Mouse (Mus musculus): ENCODE data around the gene Amt. TPM values are rescaled to one million over a fixed set of nuclear protein-coding genes. Genes with fewer than 3 reads are reported as not detected.
"Not testable (repeated sequence)": the region's sequence is repeated elsewhere in the genome, so short reads cannot be mapped to it uniquely, and the experiment has no call there.

Amt gene
- polyA plus RNA-seq, 1 experiment from 2014 or later = 10.9 TPM

GRCm38 (mm10) chr9:108287526-108288238 lies 9.0 kb upstream of the Amt start:
- WGBS = 76% methylated on average over 6 of the region's 6 CpGs
- H3K4me3 ChIP-seq = not testable (repeated sequence)

DNA sequence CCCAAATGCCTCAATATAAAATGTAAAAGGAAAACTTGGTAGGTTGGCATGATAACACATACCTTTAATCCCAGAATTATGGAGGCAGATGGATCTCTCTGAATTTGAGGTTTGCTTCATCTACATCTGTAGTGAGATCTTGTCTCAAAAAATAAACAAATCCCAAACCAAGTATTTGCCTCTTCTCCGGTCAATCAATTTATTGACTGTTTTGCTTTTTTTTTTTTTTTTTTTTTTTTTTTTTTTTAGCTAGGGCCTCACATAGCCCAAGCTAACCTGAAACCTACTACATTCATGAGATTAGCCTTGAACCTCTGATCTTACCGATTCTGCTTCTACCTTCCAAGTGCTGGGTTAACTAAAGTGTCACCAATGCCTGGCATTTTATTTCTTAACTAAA lies 7.3 kb upstream of the Amt start:
- Histone ChIP-seq H3K9ac (peak overlapping the region; percentile 81; the same call in 1 of the 2 replicates), H3K27me3 (replicated peaks) (no peaks in the 10 kb centered on the region), H3K9me3 (no peaks in the 10 kb centered on the region), H3K4me2 (peak overlapping the region; percentile 72), H3K4me1 (peaks cover 8% of the 10 kb centered on the region), H3K4me3 (peak overlapping the region; percentile 63; the same call in 1 of the 2 replicates), H3K27ac (replicated peaks) (no peak overlapping the region), H3K36me3 (0 out of 2 replicates have a peak, but pooled peaks cover 8% of the 10 kb centered on the region)
- WGBS = 59% methylated on average over 2 of the region's 2 CpGs
- ATAC-seq (ENCODE audit: extremely low read depth, insufficient number of reproducible peaks, low FRiP score, low TSS enrichment) = no peak

More at GRCm38 (mm10) chr9:108287526-108288238, 9.0 kb upstream of the Amt start:
- not testable (repeated sequence) for H3K4me2 ChIP-seq; H3K36me3 ChIP-seq; ATAC-seq (ENCODE audit: extremely low read depth, insufficient number of reproducible peaks, low FRiP score, low TSS enrichment); H3K4me1 ChIP-seq; H3K9ac ChIP-seq; H3K27me3 ChIP-seq (replicated peaks); H3K9me3 ChIP-seq; H3K27ac ChIP-seq (replicated peaks)

GRCm38 (mm10) chr9:108290016-108290750 lies 6.5 kb upstream of the Amt start, which contains the start of gene Nicn1:
Gene Nicn1 (plus strand): TSS chr9:108290429.
- Histone ChIP-seq H3K4me2 (peak within 1 kb of the TSS; percentile 72), H3K9ac (peak within 1 kb of the TSS; percentile 81), H3K36me3 (peaks cover 14% of the 10 kb centered on the region; the same call in 1 of the 2 replicates), H3K9me3 (no peaks in the 10 kb centered on the region), H3K27me3 (replicated peaks) (no peaks in the 10 kb centered on the region), H3K4me1 (peaks cover 8% of the 10 kb centered on the region), H3K27ac (replicated peaks) (peak within 1 kb of the TSS; percentile 58), H3K4me3 (peak within 1 kb of the TSS; percentile 63)
- peak; percentile 92 for ATAC-seq (ENCODE audit: extremely low read depth, insufficient number of reproducible peaks, low FRiP score, low TSS enrichment)
- WGBS = 1% methylated on average over 32 of the region's 32 CpGs

GRCm38 (mm10) chr9:108290773-108291172 lies 5.9 kb upstream of the Amt start:
- Histone ChIP-seq H3K9ac (peak overlapping the region; percentile 77), H3K4me1 (peaks cover 8% of the 10 kb centered on the region), H3K36me3 (peaks cover 17% of the 10 kb centered on the region; the same call in 1 of the 2 replicates), H3K27me3 (replicated peaks) (no peaks in the 10 kb centered on the region), H3K4me2 (peak overlapping the region; percentile 72), H3K9me3 (no peaks in the 10 kb centered on the region), H3K4me3 (peak overlapping the region; percentile 63), H3K27ac (replicated peaks) (peak overlapping the region; percentile 46)
- WGBS = 44% methylated on average over 6 of the region's 6 CpGs
- no peak for ATAC-seq (ENCODE audit: extremely low read depth, insufficient number of reproducible peaks, low FRiP score, low TSS enrichment)

DNA sequence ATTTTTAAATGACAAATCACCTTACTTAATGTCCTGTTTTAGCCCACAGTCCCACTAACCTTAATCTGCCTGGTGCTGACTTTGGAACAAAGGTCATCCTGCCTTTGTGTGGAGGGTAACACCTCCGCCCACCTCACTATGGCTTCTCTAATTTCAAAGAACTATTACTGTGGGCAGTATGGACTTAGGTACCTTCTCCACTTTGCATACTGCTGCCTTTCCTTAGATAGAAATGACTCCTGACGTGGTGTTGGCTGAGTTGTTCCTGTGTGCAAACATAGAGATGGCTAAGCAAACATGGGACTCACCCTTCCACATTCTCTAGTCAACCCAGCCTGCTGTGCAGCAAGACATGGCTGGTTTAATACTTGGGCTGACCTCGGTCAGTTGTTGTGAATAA lies 5.2 kb downstream of the Amt start:
- no peak overlapping the region for H3K9ac ChIP-seq
- H3K27ac ChIP-seq (replicated peaks) = no peak overlapping the region
- peaks cover 23% of the 10 kb centered on the region for H3K4me1 ChIP-seq
- 72% methylated on average over 3 of the region's 3 CpGs for WGBS
- H3K4me3 ChIP-seq = no peak overlapping the region
- ATAC-seq (ENCODE audit: extremely low read depth, insufficient number of reproducible peaks, low FRiP score, low TSS enrichment) = no peak
- H3K36me3 ChIP-seq = peaks cover 33% of the 10 kb centered on the region
- no peak overlapping the region for H3K4me2 ChIP-seq
- H3K27me3 ChIP-seq (replicated peaks) = no peaks in the 10 kb centered on the region
- no peaks in the 10 kb centered on the region for H3K9me3 ChIP-seq

DNA sequence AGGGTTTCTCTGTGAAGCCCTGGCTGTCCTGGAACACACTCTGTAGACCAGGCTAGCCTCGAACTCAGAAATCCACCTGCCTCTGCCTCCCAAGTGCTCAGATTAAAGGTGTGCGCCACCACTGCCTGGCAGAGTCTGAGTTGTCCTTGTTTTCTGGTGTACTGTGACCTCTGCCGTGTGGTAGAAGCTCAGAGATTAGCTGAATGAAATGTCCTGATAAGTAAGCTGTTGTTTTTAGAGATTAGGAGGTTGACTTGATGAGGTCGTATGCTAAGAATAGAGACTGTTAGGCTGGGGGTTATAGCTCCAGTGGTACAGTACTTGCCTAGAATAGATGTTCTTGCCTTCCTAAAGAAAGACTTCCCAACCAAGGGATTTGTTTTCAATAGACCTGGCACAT lies 8.1 kb downstream of the Amt start:
- H3K4me2 ChIP-seq = peak overlapping the region; percentile 86
- H3K9me3 ChIP-seq = no peaks in the 10 kb centered on the region
- WGBS = 38% methylated on average over 4 of the region's 4 CpGs
- H3K27ac ChIP-seq (replicated peaks) = peak overlapping the region; percentile 100
- H3K9ac ChIP-seq = peak overlapping the region; percentile 95
- H3K4me1 ChIP-seq = peaks cover 37% of the 10 kb centered on the region
- H3K4me3 ChIP-seq = peak overlapping the region; percentile 77
- H3K27me3 ChIP-seq (replicated peaks) = no peaks in the 10 kb centered on the region
- H3K36me3 ChIP-seq = peaks cover 33% of the 10 kb centered on the region
- ATAC-seq (ENCODE audit: extremely low read depth, insufficient number of reproducible peaks, low FRiP score, low TSS enrichment) = no peak

DNA sequence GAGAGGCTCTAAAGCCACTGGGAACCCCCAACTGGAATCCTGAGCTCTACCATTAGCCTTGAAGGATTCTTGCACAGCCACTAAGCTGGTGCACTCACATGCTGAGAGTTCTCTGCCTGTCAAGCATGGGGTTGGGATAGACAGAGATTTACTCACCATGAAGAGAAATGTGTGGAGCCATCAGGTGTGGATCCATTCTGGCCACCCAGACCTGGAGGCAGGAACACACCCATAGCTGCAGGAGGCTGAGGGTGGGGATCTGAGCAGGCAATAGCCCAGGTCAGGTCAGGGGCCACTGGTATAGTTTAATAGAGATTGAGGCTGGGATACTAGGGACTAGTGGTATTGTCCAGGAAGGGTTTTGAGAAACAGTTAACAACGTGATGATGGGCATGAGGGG lies 8.5 kb downstream of the Amt start:
- 0% methylated on average over 1 of the region's 1 CpGs for WGBS
- Histone ChIP-seq H3K4me3 (peak overlapping the region; percentile 77), H3K9me3 (no peaks in the 10 kb centered on the region), H3K27ac (replicated peaks) (peak overlapping the region; percentile 100), H3K27me3 (replicated peaks) (no peaks in the 10 kb centered on the region), H3K36me3 (peaks cover 33% of the 10 kb centered on the region), H3K9ac (peak overlapping the region; percentile 95), H3K4me1 (peaks cover 42% of the 10 kb centered on the region), H3K4me2 (peak overlapping the region; percentile 86)
- no peak for ATAC-seq (ENCODE audit: extremely low read depth, insufficient number of reproducible peaks, low FRiP score, low TSS enrichment)

DNA sequence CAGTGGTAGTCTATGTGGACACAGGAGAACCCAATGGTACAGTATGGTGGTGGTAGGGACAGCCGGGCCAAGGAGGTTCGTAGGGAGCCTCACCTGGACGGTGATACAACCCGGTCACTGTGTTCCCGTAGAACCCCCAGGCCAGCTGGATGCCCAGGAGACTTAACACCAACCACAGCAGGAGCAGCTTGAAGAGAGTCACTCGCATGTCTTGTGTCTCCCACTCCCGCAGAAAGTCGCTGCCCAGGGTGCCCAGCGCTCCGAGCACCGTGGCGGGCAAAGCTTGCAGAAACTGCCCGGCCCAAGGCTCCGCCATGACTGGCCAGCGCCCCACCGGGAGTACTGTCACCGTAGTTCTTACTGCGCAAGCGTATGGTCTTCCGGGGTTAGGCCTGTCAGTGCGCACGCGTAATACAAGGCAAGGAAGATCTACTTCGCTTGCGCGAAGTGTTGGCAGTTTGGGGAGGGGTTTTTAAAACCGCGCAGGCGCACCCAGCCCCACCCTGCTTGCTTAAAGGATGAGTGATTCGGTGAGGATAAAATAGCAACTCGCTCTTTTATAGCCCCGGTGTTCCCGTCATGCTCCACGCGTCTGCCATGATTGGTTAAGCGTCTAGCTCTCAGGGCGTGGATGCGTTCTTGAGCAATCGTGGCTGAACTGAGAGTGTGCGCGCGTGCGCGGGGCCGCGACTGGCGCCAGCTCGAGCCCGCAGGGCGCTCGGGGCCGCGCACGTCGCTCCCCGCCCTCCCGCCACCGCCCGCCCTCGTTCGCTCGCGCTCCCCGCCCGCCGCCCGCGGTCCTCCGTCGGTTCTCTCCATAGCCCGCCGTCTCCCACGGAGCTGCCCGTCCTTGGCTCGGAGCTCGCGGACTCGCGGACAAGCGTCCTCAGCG lies 9.2 kb downstream of the Amt start, which contains the start of the genes Rhoa and Tcta:
Gene Rhoa (plus strand): TSS at position 501 of the 892 bp plus-strand sequence.
Gene Tcta (minus strand): TSS at position 532 of the 892 bp plus-strand sequence.
- Histone ChIP-seq H3K9me3 (no peaks in the 10 kb centered on the region), H3K4me2 (peak within 1 kb of the TSS; percentile 92), H3K27me3 (replicated peaks) (no peaks in the 10 kb centered on the region), H3K4me1 (peaks cover 49% of the 10 kb centered on the region), H3K27ac (replicated peaks) (peak within 1 kb of the TSS; percentile 100), H3K4me3 (peak within 1 kb of the TSS; percentile 77), H3K9ac (peak within 1 kb of the TSS; percentile 95), H3K36me3 (peaks cover 33% of the 10 kb centered on the region)
- ATAC-seq (ENCODE audit: extremely low read depth, insufficient number of reproducible peaks, low FRiP score, low TSS enrichment) = peak; percentile 89
- under 1% methylated on average over 81 of the region's 81 CpGs for WGBS

DNA sequence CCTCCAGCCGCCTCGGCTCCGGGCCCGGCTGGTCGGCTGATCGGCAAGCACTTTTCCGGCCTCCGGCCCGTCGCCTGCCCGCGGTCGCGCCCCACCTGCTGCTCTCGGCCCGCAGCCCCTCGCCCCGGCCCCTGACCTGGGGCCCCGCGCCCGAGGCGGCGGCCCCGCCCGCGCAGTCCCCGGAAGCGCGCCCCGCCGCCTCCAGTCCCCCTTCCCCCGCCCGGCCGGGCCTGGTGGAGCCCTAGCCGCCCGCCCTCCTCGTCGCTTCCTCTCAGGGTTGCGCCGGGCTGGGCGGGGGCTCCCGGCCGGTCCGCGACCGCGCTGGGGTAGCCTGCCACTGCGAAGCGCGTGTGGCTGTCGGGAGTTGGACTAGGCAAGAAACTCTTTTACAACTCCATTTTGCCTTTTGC lies 9.9 kb downstream of the Amt start:
- ATAC-seq (ENCODE audit: extremely low read depth, insufficient number of reproducible peaks, low FRiP score, low TSS enrichment) = peak; percentile 82
- WGBS = under 1% methylated on average over 28 of the region's 51 CpGs
- no peaks in the 10 kb centered on the region for H3K9me3 ChIP-seq

DNA sequence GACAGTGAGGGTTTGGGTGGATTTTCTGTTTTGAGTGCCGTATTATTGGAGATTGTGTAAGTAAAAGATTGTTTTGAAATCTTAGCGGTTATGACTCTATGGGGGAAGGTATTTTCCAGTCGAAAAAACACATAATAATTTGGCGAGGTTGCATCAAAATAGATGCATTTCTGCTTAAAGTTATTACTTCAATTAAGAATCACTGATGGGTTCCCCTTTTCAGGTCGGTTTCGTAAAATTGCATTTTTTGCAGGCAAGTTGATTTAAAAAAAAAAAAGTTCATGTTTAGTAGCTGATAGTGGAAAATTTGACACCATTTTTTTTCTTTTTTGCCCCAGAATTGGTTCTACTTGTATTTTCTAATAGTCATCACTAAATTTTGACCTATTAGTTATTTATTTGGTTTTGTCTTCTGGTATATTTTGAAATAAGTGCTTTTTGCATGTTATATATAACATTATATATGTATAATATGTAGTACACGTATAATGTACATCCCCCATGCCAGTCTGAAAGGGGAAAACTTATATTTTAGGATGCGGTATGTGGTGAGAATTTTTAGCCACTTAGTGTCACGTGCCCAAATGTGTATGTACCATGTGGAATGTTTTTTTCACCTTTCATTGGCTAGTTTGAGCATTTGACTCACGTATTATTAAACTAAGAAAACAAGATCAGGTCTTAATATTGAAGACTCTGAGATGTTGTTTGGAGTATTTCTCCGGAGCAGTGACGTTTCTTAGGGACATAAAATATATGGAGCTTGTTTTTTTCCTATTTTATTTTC lies 10.6 kb downstream of the Amt start:
- no peaks in the 10 kb centered on the region for H3K9me3 ChIP-seq
- peak overlapping the region; percentile 95 for H3K9ac ChIP-seq
- no peak for ATAC-seq (ENCODE audit: extremely low read depth, insufficient number of reproducible peaks, low FRiP score, low TSS enrichment)
- peak overlapping the region; percentile 92 for H3K4me2 ChIP-seq
- WGBS = 6% methylated on average over 12 of the region's 12 CpGs
- peaks cover 21% of the 10 kb centered on the region for H3K36me3 ChIP-seq
- peak overlapping the region; percentile 100 for H3K27ac ChIP-seq (replicated peaks)
- no peaks in the 10 kb centered on the region for H3K27me3 ChIP-seq (replicated peaks)
- peak overlapping the region; percentile 77 for H3K4me3 ChIP-seq
- H3K4me1 ChIP-seq = peaks cover 62% of the 10 kb centered on the region

More for the DNA sequence above, 9.9 kb downstream of the Amt start:
- Histone ChIP-seq H3K9ac (peak overlapping the region; percentile 95), H3K4me3 (peak overlapping the region; percentile 77), H3K27ac (replicated peaks) (peak overlapping the region; percentile 100), H3K27me3 (replicated peaks) (no peaks in the 10 kb centered on the region), H3K36me3 (peaks cover 27% of the 10 kb centered on the region), H3K4me2 (peak overlapping the region; percentile 92), H3K4me1 (peaks cover 56% of the 10 kb centered on the region)
